9 mouse cellular contexts compared by ENCODE assay signal in genomic region chr7:16629598-16630296, GRCm38 (mm10). TPM values are rescaled to one million over a fixed set of nuclear protein-coding genes. Genes with fewer than 3 reads are reported as not detected.
DNase-seq lines count a peak whose midpoint lies in the region; ATAC-seq and TF ChIP-seq lines count a peak whose summit lies in the region.
"Had no signal": no experiment of that assay in that cellular context is flagged by ENCODE, and none has a peak within 500 bp of the region (broad histone marks: within the 10 kb centered on the region; RNA-seq: fewer than 3 reads in every experiment).

No protein-coding gene starts in this region.

- TF ChIP-seq POLR2A in bone marrow, adult 2 months (IDR thresholded peaks at IDR 0.05; ENCODE audit: borderline replicate concordance, control insufficient read depth, low read depth, low read length), result no peak

- no peak overlapping the region for H3K4me3 ChIP-seq in bone marrow, adult 2 months (replicated peaks; ENCODE audit: control insufficient read depth, low read depth, low read length)
- no peak overlapping the region for H3K4me3 ChIP-seq in embryonic facial prominence, embryonic 14.5 days (ENCODE audit: low read depth, low read length)
- H3K4me3 ChIP-seq in kidney, postnatal 0 days (replicated peaks; ENCODE audit: low read depth, low read length), result no peak overlapping the region

- H3K4me1 ChIP-seq in bone marrow, adult 2 months (ENCODE audit: control insufficient read depth, insufficient read depth, low read length), result no peaks in the 10 kb centered on the region
- no peaks in the 10 kb centered on the region for H3K4me1 ChIP-seq in embryonic facial prominence, embryonic 14.5 days (ENCODE audit: control insufficient read depth, insufficient read depth, low read length)
- H3K4me1 ChIP-seq in kidney, postnatal 0 days (replicated peaks; ENCODE audit: insufficient read depth, low read length), result no peaks in the 10 kb centered on the region

- DNase-seq in right cerebral cortex, adult 2 months (ENCODE audit: low spot score in 2 of 2), result peak; percentile 63 to 71
- no peak for DNase-seq in right cerebral cortex, postnatal 25 days
- peak; percentile 50 for DNase-seq in embryonic facial prominence, embryonic 14.5 days (ENCODE audit: low spot score)
- peak; percentile 74 for DNase-seq in kidney, postnatal 0 days (ENCODE audit: low spot score)
- peak; percentile 25 to 71 for DNase-seq in spleen, postnatal 4 days (ENCODE audit: low spot score in 2 of 2)

- H3K9ac ChIP-seq in embryonic facial prominence, embryonic 14.5 days (ENCODE audit: low read depth, low read length), result no peak overlapping the region
- no peak overlapping the region for H3K9ac ChIP-seq in kidney, postnatal 0 days (ENCODE audit: low read depth, low read length)

- ATAC-seq in embryonic facial prominence, embryonic 14.5 days (ENCODE audit: low read depth), result peak; percentile 13; the same call in 1 of the 2 replicates
- no peak for ATAC-seq in kidney, postnatal 0 days (replicated peaks; ENCODE audit: low FRiP score, low read depth)
- 0 out of 2 replicates have a peak, but pooled peaks have one; percentile 43 for ATAC-seq in megakaryocyte, adult 5-6 weeks (ENCODE audit: poor library complexity, severe bottlenecking)

- WGBS in bone marrow, adult 2 months, result 17% methylated on average over 10 of the region's 10 CpGs
- WGBS in embryonic facial prominence, embryonic 14.5 days, result 21% methylated on average over 10 of the region's 10 CpGs
- WGBS in kidney, postnatal 0 days, result 18% methylated on average over 10 of the region's 10 CpGs

- H3K9me3 ChIP-seq in embryonic facial prominence, embryonic 14.5 days (ENCODE audit: control insufficient read depth, low read length), result no peaks in the 10 kb centered on the region
- H3K9me3 ChIP-seq in kidney, postnatal 0 days (replicated peaks; ENCODE audit: low read length), result no peaks in the 10 kb centered on the region

- TF ChIP-seq CTCF in bone marrow, adult 2 months (IDR thresholded peaks at IDR 0.05; ENCODE audit: control insufficient read depth, insufficient read depth, low read length), result peak; percentile 54; the same call in 1 of the 2 replicates
- TF ChIP-seq CTCF in kidney, postnatal 0 days (IDR thresholded peaks at IDR 0.05; ENCODE audit: low read depth), result peak; percentile 96

- no peak overlapping the region for H3K4me2 ChIP-seq in embryonic facial prominence, embryonic 14.5 days (ENCODE audit: low read depth, low read length)
- H3K4me2 ChIP-seq in kidney, postnatal 0 days (ENCODE audit: low read length), result no peak overlapping the region

- no peaks in the 10 kb centered on the region for H3K36me3 ChIP-seq in embryonic facial prominence, embryonic 14.5 days (ENCODE audit: control insufficient read depth, insufficient read depth, low read length)
- no peaks in the 10 kb centered on the region for H3K36me3 ChIP-seq in kidney, postnatal 0 days (ENCODE audit: insufficient read depth, low read length)

- no peaks in the 10 kb centered on the region for H3K27me3 ChIP-seq in embryonic facial prominence, embryonic 14.5 days (replicated peaks; ENCODE audit: control insufficient read depth, insufficient read depth, low read length)
- no peaks in the 10 kb centered on the region for H3K27me3 ChIP-seq in kidney, postnatal 0 days (ENCODE audit: insufficient read depth, low read length)

- no peak overlapping the region for H3K27ac ChIP-seq in bone marrow, adult 2 months (ENCODE audit: control insufficient read depth, insufficient read depth, low read depth, low read length, poor library complexity)
- H3K27ac ChIP-seq in embryonic facial prominence, embryonic 14.5 days (replicated peaks; ENCODE audit: low read depth, low read length), result no peak overlapping the region
- H3K27ac ChIP-seq in kidney, postnatal 0 days, result no peak overlapping the region

RNA-seq across cellular contexts. Expression of gene Arhgap35, which starts 15.0 kb away (rescaled TPM):
- polyA plus RNA-seq in bone marrow, adult 2 months (2011; ENCODE audit: insufficient read depth, insufficient read length, low replicate concordance, missing spikeins), result 2.6 and 3.0 TPM in 2 replicates
- 22.0 and 23.0 TPM in 2 replicates for polyA plus RNA-seq in embryonic facial prominence, embryonic 14.5 days (2014; fragmentation: Nextera tagmentation; extraction: Ambion mirVana)
- 10.3 and 10.9 TPM in 2 replicates for polyA plus RNA-seq in kidney, postnatal 0 days (2015; fragmentation: Nextera tagmentation; extraction: Ambion mirVana)
- 3.9 and 4.1 TPM in 2 replicates for total RNA-seq in megakaryocyte, adult 5-6 weeks (2015)
- total RNA-seq in megakaryocyte, adult 5-6 weeks (2017), result 2.6 and 4.1 TPM in 2 replicates

RNA-seq across cellular contexts. Expression of gene Ceacam15, which starts 45.8 kb away (rescaled TPM):
- not detected in 2 replicates for polyA plus RNA-seq in bone marrow, adult 2 months (2011; ENCODE audit: insufficient read depth, insufficient read length, low replicate concordance, missing spikeins)
- polyA plus RNA-seq in embryonic facial prominence, embryonic 14.5 days (2014; fragmentation: Nextera tagmentation; extraction: Ambion mirVana), result not detected in 2 replicates
- not detected in 2 replicates for polyA plus RNA-seq in kidney, postnatal 0 days (2015; fragmentation: Nextera tagmentation; extraction: Ambion mirVana)
- total RNA-seq in megakaryocyte, adult 5-6 weeks (2015), result not detected in 2 replicates
- not detected in 2 replicates for total RNA-seq in megakaryocyte, adult 5-6 weeks (2017)
- polyA plus RNA-seq: gonadal fat pad, adult 2 months; neural tube, embryonic 14.5 days had no signal
